Comparison of ENCODE assay signal across 8 mouse cellular contexts in the genomic region with DNA sequence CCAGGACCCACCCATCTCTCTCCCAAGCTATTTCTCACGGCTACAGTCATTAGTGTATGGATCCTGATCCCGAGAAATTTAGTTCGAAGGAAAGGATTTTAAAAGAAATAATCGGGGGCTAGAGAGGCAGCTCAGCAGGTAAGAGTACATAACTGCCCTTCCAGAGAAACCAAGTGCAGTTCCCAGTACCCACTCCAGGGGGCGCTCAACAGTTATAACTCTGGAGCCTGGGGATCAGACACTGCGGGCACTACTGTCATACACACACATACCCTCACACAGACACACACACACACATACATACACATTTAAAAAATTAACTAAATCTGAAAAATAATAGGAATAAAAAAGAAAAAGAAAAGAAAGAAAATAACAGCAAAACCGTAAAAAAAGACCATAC. TPM values are rescaled to one million over a fixed set of nuclear protein-coding genes. Genes with fewer than 3 reads are reported as not detected.
DNase-seq lines count a peak whose midpoint lies in the region; ATAC-seq and TF ChIP-seq lines count a peak whose summit lies in the region.

No protein-coding gene starts in this region.

- no peak for ATAC-seq in midbrain, embryonic 15.5 days (replicated peaks)
- ATAC-seq in limb, embryonic 14.5 days (ENCODE audit: low FRiP score, low read depth): no peak
- no peak for ATAC-seq in activated CD4-positive, CD25-positive, alpha-beta regulatory T cell, adult 4 months

- H3K9ac ChIP-seq in midbrain, embryonic 15.5 days: no peak overlapping the region
- no peak overlapping the region for H3K9ac ChIP-seq in limb, embryonic 14.5 days (ENCODE audit: low read depth, low read length, severe bottlenecking)

- no peaks in the 10 kb centered on the region for H3K36me3 ChIP-seq in midbrain, embryonic 10.5 days
- H3K36me3 ChIP-seq in midbrain, embryonic 15.5 days (replicated peaks): no peaks in the 10 kb centered on the region
- no peaks in the 10 kb centered on the region for H3K36me3 ChIP-seq in limb, embryonic 14.5 days (ENCODE audit: control insufficient read depth, insufficient read depth, low read length)

- H3K9me3 ChIP-seq in midbrain, embryonic 10.5 days (replicated peaks): no peaks in the 10 kb centered on the region
- H3K9me3 ChIP-seq in midbrain, embryonic 15.5 days: no peaks in the 10 kb centered on the region
- H3K9me3 ChIP-seq in limb, embryonic 14.5 days (ENCODE audit: control insufficient read depth, low read length): no peaks in the 10 kb centered on the region

- WGBS in midbrain, embryonic 10.5 days: 51% methylated on average over 7 of the region's 7 CpGs
- WGBS in midbrain, embryonic 15.5 days: 44% methylated on average over 7 of the region's 7 CpGs
- 45% methylated on average over 7 of the region's 7 CpGs for WGBS in limb, embryonic 14.5 days

- TF ChIP-seq POLR2A in limb, embryonic 14.5 days (IDR thresholded peaks at IDR 0.05; ENCODE audit: borderline replicate concordance, extremely low read depth, insufficient read depth, insufficient read length): no peak

- no peak overlapping the region for H3K4me2 ChIP-seq in midbrain, embryonic 15.5 days
- no peak overlapping the region for H3K4me2 ChIP-seq in limb, embryonic 14.5 days (replicated peaks; ENCODE audit: low read depth, low read length, severe bottlenecking)

- no peak overlapping the region for H3K27ac ChIP-seq in midbrain, embryonic 10.5 days (replicated peaks)
- H3K27ac ChIP-seq in midbrain, embryonic 15.5 days: no peak overlapping the region
- H3K27ac ChIP-seq in limb, embryonic 14.5 days (replicated peaks; ENCODE audit: low read depth, low read length): no peak overlapping the region

- H3K4me1 ChIP-seq in midbrain, embryonic 10.5 days: no peaks in the 10 kb centered on the region
- no peaks in the 10 kb centered on the region for H3K4me1 ChIP-seq in midbrain, embryonic 15.5 days
- no peaks in the 10 kb centered on the region for H3K4me1 ChIP-seq in limb, embryonic 14.5 days (ENCODE audit: control insufficient read depth, insufficient read depth, low read length)

- no peaks in the 10 kb centered on the region for H3K27me3 ChIP-seq in midbrain, embryonic 10.5 days (ENCODE audit: low read depth, poor library complexity, severe bottlenecking)
- H3K27me3 ChIP-seq in midbrain, embryonic 15.5 days (replicated peaks): no peaks in the 10 kb centered on the region
- H3K27me3 ChIP-seq in limb, embryonic 14.5 days (ENCODE audit: control insufficient read depth, insufficient read depth, low read length): no peaks in the 10 kb centered on the region

- no peak overlapping the region for H3K4me3 ChIP-seq in midbrain, embryonic 10.5 days
- no peak overlapping the region for H3K4me3 ChIP-seq in midbrain, embryonic 15.5 days
- no peak overlapping the region for H3K4me3 ChIP-seq in limb, embryonic 14.5 days (replicated peaks; ENCODE audit: low read length)

- DNase-seq in midbrain, embryonic 10.5 days (ENCODE audit: low spot score): peak; percentile 43
- DNase-seq in R1 (ENCODE audit: low read depth, low spot score): peak; percentile 57
- DNase-seq in cerebellum, adult 18-20 months: peak; percentile 54 to 60
- DNase-seq in heart, postnatal 4 days: peak; percentile 64
- peak; percentile 32 for DNase-seq in limb, embryonic 14.5 days (ENCODE audit: low spot score)
- peak; percentile 37 for DNase-seq in spleen, adult 12 weeks (ENCODE audit: low spot score)

RNA-seq across cellular contexts. Expression of gene Lrrc3, which starts 23.8 kb away (rescaled TPM):
- polyA plus RNA-seq in midbrain, embryonic 10.5 days (2016; fragmentation: Nextera tagmentation; extraction: Ambion mirVana): 2.3 and 3.2 TPM in 2 replicates
- 24.2 and 24.3 TPM in 2 replicates for polyA plus RNA-seq in midbrain, embryonic 15.5 days (2015; fragmentation: Nextera tagmentation; extraction: Ambion mirVana)
- total RNA-seq in heart, postnatal 4 days (2021): 1 to 10 TPM; 1.6 to 1.8 TPM
- 3.6 and 4.8 TPM in 2 replicates for polyA plus RNA-seq in limb, embryonic 14.5 days (2012; rRNA removed)
- polyA plus RNA-seq in limb, embryonic 14.5 days (2014; fragmentation: Nextera tagmentation; extraction: Ambion mirVana): 3.4 and 3.6 TPM in 2 replicates
- polyA plus RNA-seq in activated CD4-positive, CD25-positive, alpha-beta regulatory T cell, adult 4 months (2017; shearing (Covaris generic)): not detected

RNA-seq across cellular contexts. Expression of gene Trpm2, which starts 44.2 kb away (rescaled TPM):
- polyA plus RNA-seq in midbrain, embryonic 10.5 days (2016; fragmentation: Nextera tagmentation; extraction: Ambion mirVana): 0.84 and 0.88 TPM in 2 replicates
- polyA plus RNA-seq in midbrain, embryonic 15.5 days (2015; fragmentation: Nextera tagmentation; extraction: Ambion mirVana): 3.7 and 6.1 TPM in 2 replicates
- 1 to 10 TPM in 1 of 2 experiments, under 1 TPM in 1; 0.33 to 1.0 TPM for total RNA-seq in heart, postnatal 4 days (2021)
- polyA plus RNA-seq in limb, embryonic 14.5 days (2012; rRNA removed): 0.39 and 0.69 TPM in 2 replicates
- polyA plus RNA-seq in limb, embryonic 14.5 days (2014; fragmentation: Nextera tagmentation; extraction: Ambion mirVana): 0.06 and 0.41 TPM in 2 replicates
- under 1 TPM; 0.38 TPM for polyA plus RNA-seq in activated CD4-positive, CD25-positive, alpha-beta regulatory T cell, adult 4 months (2017; shearing (Covaris generic))

RNA-seq across cellular contexts. Expression of gene 1810043G02Rik, which starts 52.2 kb away (rescaled TPM):
- polyA plus RNA-seq in midbrain, embryonic 10.5 days (2016; fragmentation: Nextera tagmentation; extraction: Ambion mirVana): 39.6 and 39.8 TPM in 2 replicates
- polyA plus RNA-seq in midbrain, embryonic 15.5 days (2015; fragmentation: Nextera tagmentation; extraction: Ambion mirVana): 48.3 and 49.5 TPM in 2 replicates
- total RNA-seq in heart, postnatal 4 days (2021): 10 to 100 TPM; 10.5 to 12.6 TPM
- polyA plus RNA-seq in limb, embryonic 14.5 days (2012; rRNA removed): 42.9 and 55.6 TPM in 2 replicates
- polyA plus RNA-seq in limb, embryonic 14.5 days (2014; fragmentation: Nextera tagmentation; extraction: Ambion mirVana): 26.5 and 27.1 TPM in 2 replicates
- polyA plus RNA-seq in activated CD4-positive, CD25-positive, alpha-beta regulatory T cell, adult 4 months (2017; shearing (Covaris generic)): 10 to 100 TPM in 1 of 2 experiments, 1 to 10 TPM in 1; 7.1 to 11.1 TPM
